Mouse (Mus musculus) heart, adult 11 months (tissue): Measurements from ENCODE around the gene Eif2b5.
A peak's percentile ranks its signal among the peaks of the same experiment; 100 is the strongest.
"Not testable (repeated sequence)": the region's sequence is repeated elsewhere in the genome, so short reads cannot be mapped to it uniquely, and the experiment has no call there.

ENCODE experiments used
- DNase-seq: peaks from one replicate; pipeline ENCODE4 v3.0.0; 2022

Gene Eif2b5

DNA sequence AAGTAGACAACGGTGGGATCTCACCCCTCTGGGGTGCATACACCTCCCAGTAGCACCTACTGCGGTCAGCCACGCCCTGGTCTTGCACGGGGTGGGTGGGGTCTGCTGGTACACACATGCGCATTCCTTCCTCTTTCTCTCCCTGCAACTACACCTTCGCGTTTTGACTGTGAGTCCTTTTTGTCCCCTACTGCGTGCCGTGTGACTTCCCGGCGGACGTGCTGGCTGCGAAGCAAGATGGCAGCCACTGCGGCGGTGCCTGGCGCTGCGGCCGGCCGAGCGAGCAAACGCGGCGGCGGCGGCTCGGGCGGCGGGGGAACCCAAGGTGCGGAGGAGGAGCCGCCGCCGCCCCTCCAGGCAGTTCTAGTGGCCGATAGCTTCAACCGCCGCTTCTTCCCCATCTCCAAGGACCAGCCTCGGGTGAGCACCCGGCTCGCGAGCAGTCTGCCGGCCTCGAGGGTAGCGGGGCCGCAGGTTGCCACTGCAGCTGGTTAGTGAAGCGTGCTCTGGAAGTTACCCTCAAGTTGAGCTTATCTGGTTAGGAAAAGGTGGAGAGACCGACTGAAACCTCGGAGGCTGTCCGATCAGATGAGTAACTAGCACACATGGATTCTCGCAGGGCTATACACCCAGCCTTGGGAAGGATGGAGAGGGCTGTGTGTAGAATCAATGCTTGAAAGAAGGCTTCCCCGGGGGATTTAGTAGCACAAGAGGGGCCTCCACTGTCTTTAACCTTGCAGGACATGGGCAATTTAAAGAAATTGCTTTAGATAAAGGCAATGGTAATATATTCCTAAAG is at the start of gene Eif2b5:
Eif2b5 (plus strand) TSS at position 141 of the 799 bp plus-strand sequence.
- peak; percentile 99 for DNase-seq

DNA sequence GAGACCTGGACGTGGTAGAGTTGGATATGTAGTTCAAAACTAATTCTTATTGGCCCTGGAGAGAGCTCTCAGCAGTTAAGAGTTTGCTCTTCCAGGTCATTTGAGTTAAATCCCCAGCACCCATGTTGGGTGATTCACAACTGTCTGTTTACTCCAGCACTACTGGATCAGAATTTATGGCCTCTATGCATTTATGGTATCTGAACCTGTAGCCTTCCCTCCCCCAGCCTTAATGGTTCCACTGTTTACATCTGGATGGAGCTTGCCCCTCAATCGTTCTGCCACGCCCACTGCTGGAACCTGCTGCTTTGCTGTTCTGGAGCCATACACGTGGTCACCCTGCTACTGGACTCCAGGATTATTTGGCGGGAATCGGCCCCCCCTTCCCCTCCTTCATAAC is 46.8 kb upstream of the Eif2b5 start:
- peak; percentile 73 for DNase-seq

DNA sequence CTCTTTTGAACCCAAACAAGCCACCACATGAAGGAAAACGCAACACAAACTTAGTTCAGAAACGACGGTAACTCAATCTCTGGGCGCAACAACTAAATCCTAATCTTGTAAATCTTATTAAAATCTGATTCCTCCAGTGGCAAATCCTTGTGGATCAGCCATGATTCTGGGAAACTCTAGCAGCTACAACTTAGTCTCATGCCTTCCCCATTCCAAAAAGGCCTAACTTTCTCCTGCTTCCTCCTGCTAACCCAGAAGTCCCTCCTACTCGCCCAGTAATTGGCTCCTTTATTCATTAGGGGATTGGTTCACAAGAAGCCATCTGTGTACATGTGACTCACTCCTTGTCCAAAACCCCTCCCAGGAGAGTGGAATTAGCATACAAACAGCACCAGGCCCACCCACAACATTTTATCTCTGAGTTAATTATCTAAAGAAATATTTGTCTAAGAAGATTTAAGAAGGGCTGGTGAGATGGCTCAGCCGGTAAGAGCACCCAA is 44.4 kb upstream of the Eif2b5 start:
- DNase-seq, result peak; percentile 14

DNA sequence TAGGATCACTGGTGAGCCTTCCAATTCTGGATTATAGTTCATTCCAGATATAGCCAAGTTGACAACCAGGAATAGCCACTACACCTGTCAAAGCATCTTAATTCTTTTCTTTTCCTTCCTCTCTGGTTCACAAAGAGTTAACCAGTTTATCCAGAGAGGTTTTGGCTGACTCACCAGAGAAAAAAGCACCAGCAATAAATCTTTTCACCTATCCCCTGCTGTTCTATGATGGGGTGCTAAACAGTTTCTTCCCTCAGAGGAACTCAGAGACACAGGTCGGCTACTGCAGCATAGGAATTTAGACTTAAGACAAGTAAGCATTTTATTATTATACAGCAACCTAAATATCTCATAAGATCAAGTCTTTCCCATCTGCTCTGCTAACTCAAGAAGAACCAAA is 42.5 kb upstream of the Eif2b5 start:
- DNase-seq, result no peak

DNA sequence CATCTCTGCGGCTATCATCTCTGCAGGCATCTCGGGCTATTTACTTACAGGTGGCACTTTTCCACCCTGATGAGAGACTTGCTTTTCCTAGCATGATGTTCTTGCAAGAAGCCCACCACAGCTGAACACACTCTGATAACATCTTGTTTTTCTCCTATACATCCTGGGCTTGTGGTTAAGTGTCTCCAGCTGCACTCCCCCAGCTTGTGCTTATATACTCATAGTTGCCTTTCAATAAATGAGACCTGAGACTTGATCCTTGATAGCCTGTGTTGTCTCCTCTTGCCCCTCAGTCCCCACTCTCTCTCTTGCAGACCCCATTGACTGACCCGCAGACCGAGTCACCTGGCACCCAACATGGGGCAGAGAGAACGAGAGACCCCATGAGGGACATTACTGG is 39.9 kb upstream of the Eif2b5 start:
- peak; percentile 51 for DNase-seq

DNA sequence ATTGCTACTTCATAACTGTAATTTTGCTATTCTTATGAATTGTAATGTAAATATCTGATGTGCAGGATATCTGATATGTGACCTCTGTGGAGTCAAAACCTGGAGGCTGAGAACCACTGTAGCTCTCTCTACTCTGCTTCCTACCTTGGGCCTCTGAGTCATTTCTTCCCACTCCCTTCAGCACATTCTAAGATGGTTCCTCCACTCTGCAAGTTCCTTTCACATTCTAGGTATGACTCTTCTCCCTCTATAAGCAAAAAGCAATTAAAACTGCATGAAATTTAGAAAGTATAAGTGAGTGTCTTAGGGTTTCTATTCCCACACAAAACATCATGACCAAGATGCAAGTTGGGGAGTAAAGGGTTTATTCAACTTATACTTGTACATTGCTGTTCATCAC is 33.9 kb upstream of the Eif2b5 start:
- DNase-seq, result peak; percentile 36

DNA sequence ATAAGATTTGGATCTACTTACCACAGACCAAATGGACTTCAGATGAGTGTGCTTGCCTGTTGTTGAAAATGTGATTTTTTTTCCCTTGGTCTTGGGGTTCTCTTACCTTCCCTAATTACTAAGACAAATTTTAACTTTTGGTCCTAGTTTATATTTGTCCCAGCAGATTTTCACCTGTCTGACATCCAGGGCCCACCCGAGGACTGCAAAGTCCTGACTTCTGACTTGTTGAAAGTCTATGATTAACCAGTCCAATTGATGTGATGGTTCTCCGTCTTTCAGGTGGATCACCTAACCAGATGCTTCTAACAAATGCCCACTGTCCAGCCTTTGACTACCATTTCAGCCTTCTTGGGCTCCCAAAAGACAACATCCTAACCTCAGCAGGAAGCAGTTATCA is 27.6 kb upstream of the Eif2b5 start:
- peak; percentile 11 for DNase-seq

DNA sequence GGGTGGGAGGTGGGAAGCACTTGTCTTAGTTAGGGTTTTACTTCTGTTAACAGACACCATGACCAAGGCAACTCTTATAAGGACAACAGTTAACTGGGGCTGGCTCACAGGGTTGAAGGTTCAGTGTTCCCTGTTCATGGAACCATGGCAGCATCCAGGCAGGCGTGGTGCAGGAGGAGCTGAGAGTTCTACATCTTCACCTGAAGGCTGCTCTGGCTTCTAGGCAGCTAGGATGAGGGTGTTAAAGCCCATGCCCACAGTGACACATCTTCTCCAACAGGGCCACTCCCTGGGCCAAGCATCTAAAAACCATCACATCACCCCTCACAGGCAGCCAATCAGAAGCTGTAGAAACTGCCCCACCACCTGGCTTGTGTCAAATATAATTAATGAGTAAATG is 26.9 kb upstream of the Eif2b5 start:
- DNase-seq, result peak; percentile 63

DNA sequence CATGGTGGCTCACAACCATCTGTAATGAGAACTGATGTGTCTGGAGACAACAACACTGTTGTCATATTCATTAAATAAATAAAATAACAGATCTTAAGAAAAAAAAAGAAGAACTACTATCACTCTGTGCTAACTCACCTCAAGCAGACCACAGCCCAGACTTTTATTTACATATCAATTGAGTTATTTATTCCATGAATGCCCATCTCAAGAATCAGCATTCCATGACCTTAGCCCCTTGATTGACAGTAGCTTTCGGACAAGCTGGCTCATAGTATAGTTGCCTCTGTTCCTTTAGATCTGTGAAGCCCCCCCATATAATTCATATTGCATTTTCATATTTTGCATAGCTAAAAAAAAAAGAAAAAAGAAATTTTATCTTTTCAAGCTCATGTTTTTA is 24.9 kb upstream of the Eif2b5 start:
- DNase-seq, result peak; percentile 21

DNA sequence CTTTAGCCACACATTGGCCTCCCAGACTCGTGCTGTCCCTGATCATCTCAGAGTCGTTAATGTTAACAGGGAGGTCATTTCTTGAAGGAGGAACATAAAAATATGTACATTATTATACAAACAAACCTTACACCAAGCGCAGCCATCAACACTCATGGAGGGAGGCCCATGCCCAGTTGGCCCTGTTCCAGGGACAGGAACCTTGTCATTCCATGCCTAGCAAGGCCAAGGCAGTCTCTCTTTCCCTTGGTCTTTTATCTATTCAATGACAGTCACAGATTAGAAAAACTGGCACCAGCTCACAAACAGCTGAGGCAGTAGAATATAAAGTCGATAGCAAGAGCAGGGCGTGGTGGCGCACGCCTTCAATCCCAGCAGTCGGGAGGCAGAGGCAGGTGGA is 24.4 kb upstream of the Eif2b5 start:
- peak; percentile 55 for DNase-seq

DNA sequence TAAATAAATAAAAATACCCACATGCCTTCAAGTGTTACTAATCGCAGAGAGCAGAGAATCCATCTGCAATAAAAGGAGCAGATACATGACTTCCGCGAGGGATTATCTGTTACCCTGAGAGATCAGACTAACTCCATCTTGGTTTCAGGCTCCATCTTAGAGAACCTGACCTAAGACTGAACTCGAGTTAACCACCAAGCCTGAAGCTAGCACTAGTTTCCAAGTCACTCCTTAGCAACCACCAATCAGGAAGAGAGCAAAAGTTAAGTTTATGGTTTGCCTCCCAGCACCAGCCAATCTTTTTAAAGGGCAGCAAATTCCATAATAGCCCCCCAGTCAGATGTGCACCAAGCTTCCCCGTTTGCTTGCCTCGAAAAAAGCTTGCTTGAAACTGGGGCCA is 23.8 kb upstream of the Eif2b5 start:
- no peak for DNase-seq

DNA sequence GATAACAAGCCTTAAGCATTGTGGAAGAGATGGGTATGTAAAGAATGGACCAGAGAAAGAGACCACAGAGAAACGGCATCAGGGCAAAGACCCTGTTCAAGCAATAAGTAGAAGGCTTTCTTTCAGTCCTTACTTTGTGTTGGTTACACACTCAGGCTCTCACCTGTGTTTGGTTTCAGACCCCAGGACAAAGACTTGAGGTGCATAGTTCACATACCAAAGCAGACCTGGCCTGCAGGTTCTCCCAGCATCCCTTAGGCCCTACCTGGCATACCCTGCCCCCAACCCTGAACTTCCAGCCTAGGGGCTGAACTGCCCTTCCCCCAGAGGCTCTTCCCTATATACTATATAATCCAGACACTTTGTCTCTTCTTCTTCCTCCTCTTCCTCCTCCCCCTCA is 23.3 kb upstream of the Eif2b5 start:
- peak; percentile 68 for DNase-seq

DNA sequence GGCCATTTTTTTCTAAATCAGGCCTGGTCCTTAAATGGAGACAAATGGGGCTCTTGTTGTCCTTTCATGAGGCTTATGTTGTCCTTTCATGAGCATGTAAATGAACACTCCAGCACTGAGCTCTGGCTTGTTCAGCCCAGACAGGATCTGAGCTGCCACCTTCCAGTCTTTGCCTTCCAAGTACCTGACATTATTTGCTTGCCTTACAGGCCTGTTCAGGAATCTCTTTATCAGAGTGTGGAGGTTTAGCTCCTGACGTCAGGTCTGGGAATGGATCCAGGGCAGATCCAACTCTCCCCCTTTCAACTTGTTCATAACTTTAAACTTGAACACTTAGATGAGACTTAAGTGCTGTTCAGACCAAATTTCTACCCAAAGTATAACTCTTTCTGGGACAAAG is 21.8 kb upstream of the Eif2b5 start:
- DNase-seq, result peak; percentile 93

DNA sequence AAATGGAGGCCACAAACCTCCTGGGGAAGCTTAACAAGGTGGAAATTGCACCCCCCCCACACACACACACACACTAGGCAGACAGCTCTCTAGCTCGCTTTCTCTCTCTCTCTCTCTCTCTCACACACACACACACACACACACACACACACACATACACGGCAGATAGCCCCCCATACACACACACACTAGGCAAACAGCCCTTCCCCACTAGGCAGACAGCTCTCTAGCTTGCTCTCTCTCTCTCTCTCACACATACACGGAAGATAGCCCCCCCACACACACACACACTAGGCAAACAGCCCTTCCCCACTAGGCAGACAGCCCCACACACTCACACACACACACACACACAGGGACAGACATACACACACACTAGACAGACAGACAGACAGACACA is 21.3 kb upstream of the Eif2b5 start:
- peak; percentile 49 for DNase-seq

DNA sequence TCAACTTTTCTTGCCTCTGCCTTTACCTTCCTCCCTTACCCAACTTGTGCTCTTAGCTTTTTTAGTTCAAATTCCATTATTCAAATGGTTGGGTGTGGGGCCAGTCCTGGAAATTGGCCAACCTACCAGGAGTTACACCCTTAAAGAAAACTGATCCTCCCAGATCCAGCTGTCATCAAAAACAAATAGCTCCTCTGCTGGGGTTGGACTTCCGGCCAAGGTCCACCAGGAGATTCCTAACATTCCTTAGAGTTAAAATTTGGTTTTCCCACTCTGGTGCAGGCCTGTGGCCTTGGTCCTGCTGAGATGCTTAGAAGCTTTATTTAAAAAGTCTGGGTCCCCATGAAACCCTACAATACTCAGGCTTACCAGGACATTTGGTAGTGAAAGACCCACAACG is 20.1 kb upstream of the Eif2b5 start:
- peak; percentile 86 for DNase-seq

DNA sequence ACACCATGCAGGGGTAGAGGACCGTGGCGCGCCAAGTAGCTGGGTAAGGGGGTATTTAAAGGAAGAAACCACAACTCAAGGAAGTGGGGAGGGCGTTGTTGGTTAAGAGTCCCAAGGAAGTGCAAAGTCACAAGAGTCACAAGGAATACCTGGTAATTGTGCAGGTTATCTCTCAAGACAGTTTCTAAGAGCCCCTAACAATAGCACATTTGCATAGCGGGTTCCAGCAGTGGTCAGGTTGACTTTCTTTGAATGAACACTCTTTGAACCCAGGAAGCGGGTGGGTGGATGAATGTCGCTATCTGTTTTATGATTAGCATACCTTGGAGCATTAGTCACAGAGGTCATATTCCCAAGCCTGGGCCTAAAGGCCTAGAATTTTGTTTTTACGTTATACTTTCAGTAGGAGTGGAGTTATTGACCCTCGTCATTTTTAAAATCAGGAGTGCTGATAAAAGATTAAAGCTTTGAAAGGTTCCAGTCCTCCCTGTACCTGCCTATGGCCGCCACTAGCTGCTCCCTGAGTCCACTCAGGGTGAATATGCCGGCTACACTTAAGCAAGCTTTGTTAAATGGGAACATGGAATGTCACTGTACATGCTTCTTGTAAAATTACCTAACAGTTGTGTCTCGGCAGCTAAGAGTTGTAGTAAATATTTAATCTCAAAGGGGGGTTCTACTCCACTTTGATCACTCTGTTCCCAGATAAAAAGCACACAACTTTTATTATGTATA is 19.4 kb upstream of the Eif2b5 start:
- peak; percentile 70 for DNase-seq

DNA sequence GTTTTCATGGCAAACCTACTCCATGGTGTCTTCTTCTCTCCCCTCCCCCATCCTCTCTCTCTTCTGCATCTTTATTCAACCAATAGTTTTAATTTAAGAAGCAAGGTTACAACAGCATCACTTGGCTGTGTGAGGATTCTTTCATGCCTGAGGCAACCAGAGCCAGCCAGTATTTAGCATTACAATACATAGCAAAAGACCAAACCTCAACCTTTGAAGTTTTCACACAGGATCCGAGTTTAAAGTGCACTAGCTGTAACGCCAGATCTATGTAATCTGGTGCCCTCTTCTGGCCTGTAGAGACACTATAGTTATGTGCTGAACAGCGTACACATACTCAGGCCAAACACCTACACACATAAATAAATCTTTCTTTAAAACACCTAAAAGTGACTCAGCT is 18.5 kb upstream of the Eif2b5 start:
- DNase-seq, result no peak

DNA sequence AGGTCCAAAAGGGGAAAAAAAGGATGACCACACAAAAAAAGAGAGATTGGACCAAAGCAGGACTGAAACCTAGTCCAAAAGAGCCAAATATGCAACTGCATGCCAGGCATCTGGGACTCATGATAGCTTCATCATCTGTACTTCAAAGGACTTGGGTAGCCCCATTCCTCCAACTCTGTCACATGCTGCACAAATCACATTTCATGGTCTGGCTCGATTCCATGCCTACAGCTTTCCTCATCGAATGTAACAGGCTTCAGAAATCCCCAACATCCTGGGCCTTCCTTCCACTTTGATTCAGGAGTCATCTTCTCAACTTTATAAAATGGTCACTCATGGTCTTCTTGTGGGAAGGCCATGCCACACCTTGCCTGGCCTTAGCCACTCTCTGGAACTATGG is 16.9 kb upstream of the Eif2b5 start:
- no peak for DNase-seq

DNA sequence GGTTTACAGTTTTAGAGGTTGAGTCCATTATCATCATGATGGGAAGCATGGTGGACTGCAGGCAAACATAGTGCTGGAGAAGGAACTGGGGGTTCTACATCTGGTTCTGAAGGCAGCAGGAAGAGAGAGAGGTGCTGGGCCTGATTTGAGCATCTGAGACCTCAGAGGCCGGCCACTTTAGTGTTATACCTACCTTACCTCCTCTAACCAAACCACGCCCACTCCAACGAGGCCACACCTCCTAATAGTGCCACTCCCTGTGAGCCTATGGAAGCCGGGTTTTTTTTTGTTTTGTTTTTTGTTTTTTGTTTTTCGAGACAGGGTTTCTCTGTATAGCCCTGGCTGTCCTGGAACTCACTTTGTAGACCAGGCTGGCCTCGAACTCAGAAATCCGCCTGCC is 14.9 kb upstream of the Eif2b5 start:
- DNase-seq, result not testable (repeated sequence)

DNA sequence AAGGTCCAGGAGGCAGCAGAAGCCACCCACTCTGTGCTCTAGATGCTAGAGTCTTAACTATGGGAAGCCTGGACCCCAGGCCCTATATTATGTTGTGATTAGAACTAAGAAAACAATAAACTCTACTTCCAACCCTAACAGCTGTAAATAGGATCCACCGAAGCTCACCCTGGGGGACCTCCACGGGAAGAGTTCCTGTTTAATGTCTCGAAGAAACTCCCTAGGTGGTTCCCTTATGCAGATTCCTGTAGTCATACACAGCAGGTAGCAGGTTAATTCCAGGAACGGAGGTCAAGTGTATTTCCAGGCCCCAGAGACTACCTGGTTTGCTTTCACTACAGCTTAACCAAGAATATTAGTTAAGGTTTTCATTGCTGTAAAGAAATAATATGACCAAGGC is 13.6 kb upstream of the Eif2b5 start:
- peak; percentile 58 for DNase-seq

DNA sequence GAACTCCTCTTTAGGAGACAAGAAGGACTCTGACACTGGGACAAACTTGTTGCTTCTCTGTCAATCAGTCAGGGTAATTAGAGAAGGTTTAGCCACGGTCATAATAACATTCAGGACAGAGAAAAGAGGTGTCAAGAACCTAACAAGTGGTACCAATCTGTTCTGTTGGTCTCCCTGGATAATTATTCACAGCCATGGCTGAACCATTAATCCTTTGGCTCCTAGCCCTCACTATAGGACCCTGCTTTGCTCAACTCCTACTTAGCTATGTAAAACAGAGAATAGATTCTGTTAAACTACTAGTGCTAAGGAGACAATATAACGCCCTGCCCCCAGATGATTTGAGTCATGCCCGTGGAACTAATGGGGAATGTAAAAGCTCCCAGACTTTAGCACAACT is 12.6 kb upstream of the Eif2b5 start:
- DNase-seq, result no peak

DNA sequence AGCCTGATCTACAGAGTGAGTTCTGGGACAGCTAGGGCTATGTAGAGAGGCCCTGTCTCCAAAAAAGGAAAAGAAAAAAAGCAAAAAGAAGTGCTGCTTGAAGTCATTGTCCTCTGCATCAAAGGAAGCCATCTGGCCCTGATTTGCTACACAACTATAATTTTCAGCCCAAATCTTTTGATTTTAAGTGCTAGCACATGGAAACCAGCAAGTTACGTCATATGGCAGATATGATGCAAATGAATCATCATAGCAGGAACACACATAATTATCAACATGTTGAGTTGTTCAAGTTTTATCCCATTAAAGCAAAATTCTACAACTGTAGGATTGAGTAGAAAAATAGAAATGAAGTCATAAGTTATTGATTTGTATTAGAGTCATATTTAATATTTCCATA is 10.5 kb upstream of the Eif2b5 start:
- DNase-seq, result peak; percentile 33

DNA sequence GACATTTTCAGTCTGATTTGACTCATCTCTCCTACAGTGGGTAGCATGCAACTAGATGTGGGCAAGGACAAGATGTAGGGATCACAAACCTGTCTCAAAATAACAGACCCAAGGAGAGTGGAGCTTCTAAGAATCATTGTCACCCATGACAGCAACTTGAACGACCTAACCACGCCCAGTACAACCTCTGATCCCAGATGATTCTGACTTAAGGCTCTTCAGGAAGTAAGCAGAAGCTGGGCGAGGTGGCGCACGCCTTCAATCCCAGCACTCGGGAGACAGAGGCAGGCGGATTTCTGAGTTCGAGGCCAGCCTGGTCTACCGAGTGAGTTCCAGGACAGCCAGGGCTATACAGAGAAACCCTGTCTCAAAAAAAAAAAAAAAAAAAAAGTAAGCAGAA is 9.9 kb upstream of the Eif2b5 start:
- DNase-seq, result peak; percentile 80

DNA sequence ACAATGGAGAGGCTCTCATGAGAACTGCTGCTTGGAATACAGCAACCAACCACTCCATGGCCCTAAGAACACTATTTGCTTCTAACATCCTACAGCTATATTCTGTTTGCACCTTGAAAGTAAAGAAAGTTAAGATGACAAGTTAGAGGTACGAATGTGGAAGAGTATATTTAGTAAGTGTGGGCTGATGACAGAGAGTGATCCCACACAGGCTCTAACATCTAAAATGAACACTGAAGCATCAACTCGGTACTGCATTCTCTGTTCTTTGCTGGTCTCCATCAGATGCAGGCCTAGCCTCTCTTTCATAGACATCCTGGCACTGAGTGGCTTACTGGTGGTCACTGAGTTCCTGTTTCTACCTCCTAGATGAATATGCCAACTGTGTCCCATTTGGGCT is 9.4 kb upstream of the Eif2b5 start:
- peak; percentile 56 for DNase-seq
